Comparison of ENCODE assay signal across 12 mouse cellular contexts in genomic region chr17:5698447-5699096, GRCm38 (mm10).
DNase-seq lines count a peak whose midpoint lies in the region; ATAC-seq and TF ChIP-seq lines count a peak whose summit lies in the region.
"Had no signal": no experiment of that assay in that cellular context is flagged by ENCODE, and none has a peak within 500 bp of the region (broad histone marks: within the 10 kb centered on the region; RNA-seq: fewer than 3 reads in every experiment).

No protein-coding gene starts in this region.

- no peak for TF ChIP-seq EP300 in lung, postnatal 0 days (IDR thresholded peaks at IDR 0.05)

- WGBS in heart, embryonic 12.5 days = 61% methylated on average over 7 of the region's 7 CpGs
- 35% methylated on average over 7 of the region's 7 CpGs for WGBS in lung, postnatal 0 days

- TF ChIP-seq CTCF in lung, postnatal 0 days (IDR thresholded peaks at IDR 0.05) = no peak

- H3K9ac ChIP-seq in heart, embryonic 12.5 days = no peak overlapping the region
- no peak overlapping the region for H3K9ac ChIP-seq in lung, postnatal 0 days (replicated peaks; ENCODE audit: low read depth)
- H3K9ac ChIP-seq: forebrain, embryonic 15.5 days; hindbrain, embryonic 12.5 days had no signal

- H3K36me3 ChIP-seq in heart, embryonic 12.5 days = no peaks in the 10 kb centered on the region
- H3K36me3 ChIP-seq in lung, postnatal 0 days (ENCODE audit: insufficient read depth, low read length) = no peaks in the 10 kb centered on the region
- H3K36me3 ChIP-seq: forebrain, embryonic 15.5 days; hindbrain, embryonic 12.5 days had no signal

- no peaks in the 10 kb centered on the region; the same call in 1 of the 2 replicates for H3K27me3 ChIP-seq in heart, embryonic 12.5 days (replicated peaks)
- H3K27me3 ChIP-seq in lung, postnatal 0 days (replicated peaks; ENCODE audit: insufficient read depth, low read length) = no peaks in the 10 kb centered on the region
- H3K27me3 ChIP-seq: CH12.LX; forebrain, embryonic 15.5 days; hindbrain, embryonic 12.5 days had no signal

- H3K4me3 ChIP-seq in heart, embryonic 12.5 days = no peak overlapping the region
- no peak overlapping the region for H3K4me3 ChIP-seq in lung, postnatal 0 days (ENCODE audit: low read depth, low read length)
- H3K4me3 ChIP-seq: forebrain, embryonic 15.5 days; hindbrain, embryonic 12.5 days had no signal

- no peak overlapping the region for H3K27ac ChIP-seq in heart, embryonic 12.5 days (ENCODE audit: poor library complexity, severe bottlenecking)
- H3K27ac ChIP-seq in lung, postnatal 0 days (ENCODE audit: low read length) = no peak overlapping the region
- H3K27ac ChIP-seq: forebrain, embryonic 15.5 days; hindbrain, embryonic 12.5 days had no signal

- H3K9me3 ChIP-seq in heart, embryonic 12.5 days (replicated peaks) = no peaks in the 10 kb centered on the region
- H3K9me3 ChIP-seq in lung, postnatal 0 days (ENCODE audit: low read length) = no peaks in the 10 kb centered on the region
- H3K9me3 ChIP-seq: forebrain, embryonic 15.5 days; hindbrain, embryonic 12.5 days had no signal

- no peak for DNase-seq in heart, postnatal 36 days
- peak; percentile 34 for DNase-seq in lung, postnatal 0 days (ENCODE audit: low spot score)
- DNase-seq in lung, adult 18-20 months = no peak
- DNase-seq in kidney, adult 18-20 months = peak; percentile 65
- DNase-seq in lung, postnatal 14 days = peak; percentile 17
- no peak for DNase-seq in thymus, postnatal 4 days
- DNase-seq: cerebellum, postnatal 25 days had no signal

- H3K4me2 ChIP-seq in heart, embryonic 12.5 days = no peak overlapping the region
- no peak overlapping the region for H3K4me2 ChIP-seq in lung, postnatal 0 days (replicated peaks; ENCODE audit: low read depth, low read length)
- H3K4me2 ChIP-seq: forebrain, embryonic 15.5 days; hindbrain, embryonic 12.5 days had no signal

- no peaks in the 10 kb centered on the region for H3K4me1 ChIP-seq in heart, embryonic 12.5 days (replicated peaks)
- peaks cover 3% of the 10 kb centered on the region; the same call in 1 of the 2 replicates for H3K4me1 ChIP-seq in lung, postnatal 0 days (ENCODE audit: insufficient read depth, low read depth, low read length)
- H3K4me1 ChIP-seq: forebrain, embryonic 15.5 days; hindbrain, embryonic 12.5 days had no signal

- 0 out of 2 replicates have a peak, but pooled peaks have one; percentile 42 for ATAC-seq in heart, embryonic 12.5 days (ENCODE audit: insufficient number of reproducible peaks, low FRiP score)
- ATAC-seq in lung, postnatal 0 days = peak; percentile 43
- ATAC-seq in erythroid progenitor cell, adult 5-6 weeks (replicated peaks; ENCODE audit: low FRiP score, poor library complexity, severe bottlenecking) = no peak
- ATAC-seq: forebrain, embryonic 15.5 days had no signal

- intact Hi-C loops in heart, postnatal 36 days (cut with DNase I) = no loop called here

Comparison
In these comparisons a context has a peak if more than half of its experiments do, and no peak if none do; other contexts are left out.
1. DNase-seq: peak in lung, postnatal 0 days (single experiment), kidney, adult 18-20 months (single experiment) and lung, postnatal 14 days (single experiment); none in heart, postnatal 36 days (0 of 2), lung, adult 18-20 months (0 of 2) and thymus, postnatal 4 days (single experiment).